ENCODE assay signal across 9 mouse cellular contexts in genomic region chr5:143254487-143255130, GRCm38 (mm10). TPM values are rescaled to one million over a fixed set of nuclear protein-coding genes. Genes with fewer than 3 reads are reported as not detected.
A peak's percentile ranks its signal among the peaks of the same experiment; 100 is the strongest.
DNase-seq lines count a peak whose midpoint lies in the region; ATAC-seq and TF ChIP-seq lines count a peak whose summit lies in the region.
"Had no signal": no experiment of that assay in that cellular context is flagged by ENCODE, and none has a peak within 500 bp of the region (broad histone marks: within the 10 kb centered on the region; RNA-seq: fewer than 3 reads in every experiment).

No protein-coding gene starts in this region.

- no peak for TF ChIP-seq CTCF in liver, postnatal 0 days (IDR thresholded peaks at IDR 0.05; ENCODE audit: low read depth)
- no peak for TF ChIP-seq CTCF in cerebellum, adult 2 months (IDR thresholded peaks at IDR 0.05; ENCODE audit: borderline replicate concordance, insufficient read depth, low read depth, low read length)

- H3K9me3 ChIP-seq in liver, embryonic 11.5 days (ENCODE audit: control insufficient read depth, low read length): no peaks in the 10 kb centered on the region
- H3K9me3 ChIP-seq in liver, postnatal 0 days (ENCODE audit: low read length): no peaks in the 10 kb centered on the region
- no peaks in the 10 kb centered on the region for H3K9me3 ChIP-seq in forebrain, embryonic 16.5 days (ENCODE audit: control insufficient read depth, low read length)

- ATAC-seq in liver, embryonic 11.5 days (replicated peaks; ENCODE audit: low FRiP score): no peak
- ATAC-seq in liver, postnatal 0 days: no peak; the same call in 1 of the 2 replicates
- ATAC-seq in forebrain, embryonic 16.5 days: no peak

- no peak for TF ChIP-seq EP300 in liver, postnatal 0 days (IDR thresholded peaks at IDR 0.05; ENCODE audit: low read depth)

- 5% methylated on average over 66 of the region's 66 CpGs for WGBS in liver, embryonic 11.5 days
- 11% methylated on average over 65 of the region's 66 CpGs for WGBS in liver, postnatal 0 days (ENCODE audit: insufficient replicate concordance)
- WGBS in cerebellum, adult 2 months: 35% methylated on average over 66 of the region's 66 CpGs
- 22% methylated on average over 66 of the region's 66 CpGs for WGBS in forebrain, embryonic 16.5 days

- H3K36me3 ChIP-seq in liver, embryonic 11.5 days (ENCODE audit: control insufficient read depth, insufficient read depth, low read length): no peaks in the 10 kb centered on the region
- 0 out of 2 replicates have a peak, but pooled peaks cover 2% of the 10 kb centered on the region for H3K36me3 ChIP-seq in liver, postnatal 0 days (replicated peaks; ENCODE audit: insufficient read depth, low read length)
- H3K36me3 ChIP-seq in forebrain, embryonic 16.5 days (ENCODE audit: control insufficient read depth, insufficient read depth): peaks cover 20% of the 10 kb centered on the region
- peaks cover 11% of the 10 kb centered on the region for H3K36me3 ChIP-seq in myocyte (ENCODE audit: control insufficient read depth, insufficient read depth)

- H3K4me3 ChIP-seq in liver, embryonic 11.5 days (ENCODE audit: low read depth, low read length): peak overlapping the region; percentile 41; the same call in 1 of the 2 replicates
- H3K4me3 ChIP-seq in liver, postnatal 0 days (ENCODE audit: low read depth, low read length): no peak overlapping the region
- peak overlapping the region; percentile 79 for H3K4me3 ChIP-seq in cerebellum, adult 2 months (replicated peaks; ENCODE audit: insufficient read depth, low read depth, low read length)
- no peak overlapping the region for H3K4me3 ChIP-seq in forebrain, embryonic 16.5 days (replicated peaks; ENCODE audit: low read length)
- no peak overlapping the region for H3K4me3 ChIP-seq in myocyte

- H3K27me3 ChIP-seq in liver, embryonic 11.5 days (replicated peaks; ENCODE audit: control insufficient read depth, insufficient read depth, low read length): peaks cover 78% of the 10 kb centered on the region
- H3K27me3 ChIP-seq in liver, postnatal 0 days (ENCODE audit: insufficient read depth, low read length): peaks cover 61% of the 10 kb centered on the region
- H3K27me3 ChIP-seq in cerebellum, adult 2 months (ENCODE audit: control insufficient read depth, insufficient read depth, low read length): no peaks in the 10 kb centered on the region
- H3K27me3 ChIP-seq in forebrain, embryonic 16.5 days (replicated peaks; ENCODE audit: control insufficient read depth, insufficient read depth, low read length): peaks cover 32% of the 10 kb centered on the region
- no peaks in the 10 kb centered on the region for H3K27me3 ChIP-seq in myocyte (ENCODE audit: control insufficient read depth, insufficient read depth, insufficient read length)

- H3K27ac ChIP-seq in liver, embryonic 11.5 days (ENCODE audit: low read depth, low read length): no peak overlapping the region
- no peak overlapping the region for H3K27ac ChIP-seq in liver, postnatal 0 days (ENCODE audit: low read depth)
- H3K27ac ChIP-seq in cerebellum, adult 2 months (ENCODE audit: insufficient read depth, low read length): peak overlapping the region; percentile 14; the same call in 1 of the 2 replicates
- H3K27ac ChIP-seq in forebrain, embryonic 16.5 days (ENCODE audit: low read length): no peak overlapping the region
- H3K27ac ChIP-seq: macrophage had no signal

- H3K4me2 ChIP-seq in liver, embryonic 11.5 days: peak overlapping the region; percentile 27; the same call in 1 of the 2 replicates
- no peak overlapping the region for H3K4me2 ChIP-seq in liver, postnatal 0 days (ENCODE audit: low read depth, low read length)
- peak overlapping the region; percentile 54 for H3K4me2 ChIP-seq in forebrain, embryonic 16.5 days (ENCODE audit: low read length)
- H3K4me2 ChIP-seq in myocyte (ENCODE audit: low read depth): no peak overlapping the region

- TF ChIP-seq POLR2A in cerebellum, adult 2 months (IDR thresholded peaks at IDR 0.05; ENCODE audit: borderline replicate concordance, insufficient read depth, low read length): no peak
- no peak for TF ChIP-seq POLR2A in myocyte (IDR thresholded peaks at IDR 0.05; ENCODE audit: insufficient read length, low read depth)

- peak; percentile 52 for DNase-seq in liver, embryonic 11.5 days (ENCODE audit: low spot score)
- no peak for DNase-seq in liver, postnatal 0 days
- peak; percentile 62 to 73 for DNase-seq in cerebellum, adult 2 months
- DNase-seq in spleen, adult 18-20 months: no peak
- no peak for DNase-seq in spleen, postnatal 14 days (ENCODE audit: low spot score in 2 of 2)
- DNase-seq in adrenal gland, postnatal 14 days: no peak

- H3ac ChIP-seq in myocyte (ENCODE audit: control insufficient read depth, insufficient read length): no peak overlapping the region

- H3K79me2 ChIP-seq in myocyte (ENCODE audit: control insufficient read depth, insufficient read depth): no peaks in the 10 kb centered on the region

- peaks cover 5% of the 10 kb centered on the region for H3K4me1 ChIP-seq in liver, embryonic 11.5 days (replicated peaks; ENCODE audit: control insufficient read depth, insufficient read depth, low read length)
- H3K4me1 ChIP-seq in liver, postnatal 0 days (ENCODE audit: insufficient read depth): peaks cover 8% of the 10 kb centered on the region
- H3K4me1 ChIP-seq in cerebellum, adult 2 months (ENCODE audit: control insufficient read depth, insufficient read depth, low read length): 0 out of 2 replicates have a peak, but pooled peaks cover 6% of the 10 kb centered on the region
- peaks cover 19% of the 10 kb centered on the region for H3K4me1 ChIP-seq in forebrain, embryonic 16.5 days (replicated peaks; ENCODE audit: control insufficient read depth, insufficient read depth, low read length)

- H3K9ac ChIP-seq in liver, embryonic 11.5 days (ENCODE audit: low read depth, low read length): no peak overlapping the region
- H3K9ac ChIP-seq in liver, postnatal 0 days (replicated peaks): no peak overlapping the region
- H3K9ac ChIP-seq in forebrain, embryonic 16.5 days (replicated peaks; ENCODE audit: low read depth, low read length): no peak overlapping the region; the same call in 1 of the 2 replicates

TF ChIP-seq in myocyte, 11 proteins besides CTCF, POLR2A, EP300 and RAD21:
- peak in 1 of 3 experiments; percentile 12 for TF ChIP-seq MYOG (IDR thresholded peaks at IDR 0.05; ENCODE audit: control insufficient read depth in 1 of 3, insufficient read depth in 1 of 3, insufficient read length in 2 of 3, low read depth in 2 of 3)
- TF ChIP-seq TCF12 (IDR thresholded peaks at IDR 0.05; ENCODE audit: insufficient read depth, poor library complexity, severe bottlenecking): no peak
- TF ChIP-seq POLR2AphosphoS2 (IDR thresholded peaks at IDR 0.05; ENCODE audit: insufficient read length, low read depth): peak; percentile 11

RNA-seq across cellular contexts. Expression of gene Zfp316, which starts 15.2 kb away (rescaled TPM):
- polyA plus RNA-seq in liver, embryonic 11.5 days (2014; fragmentation: Nextera tagmentation; extraction: Ambion mirVana): 0.75 TPM in 2 replicates
- polyA plus RNA-seq in liver, postnatal 0 days (2015; fragmentation: Nextera tagmentation; extraction: Ambion mirVana): 0.39 and 0.41 TPM in 2 replicates
- polyA plus RNA-seq in cerebellum, adult 2 months (2012; rRNA removed): 14.1 and 14.7 TPM in 2 replicates
- polyA plus RNA-seq in forebrain, embryonic 16.5 days (2015; fragmentation: Nextera tagmentation; extraction: Ambion mirVana): 8.9 and 9.5 TPM in 2 replicates
- polyA plus RNA-seq in myocyte (2012; fragmentation: generic; extraction: Trizol): 6.1 TPM
- total RNA-seq in adrenal gland, postnatal 14 days (2021): 6.9 and 7.6 TPM in 2 replicates

RNA-seq across cellular contexts. Expression of gene Zfp12, which starts 19.6 kb away (rescaled TPM):
- polyA plus RNA-seq in liver, embryonic 11.5 days (2014; fragmentation: Nextera tagmentation; extraction: Ambion mirVana): 10.7 and 11.2 TPM in 2 replicates
- 1.4 and 1.5 TPM in 2 replicates for polyA plus RNA-seq in liver, postnatal 0 days (2015; fragmentation: Nextera tagmentation; extraction: Ambion mirVana)
- 27.0 and 28.5 TPM in 2 replicates for polyA plus RNA-seq in cerebellum, adult 2 months (2012; rRNA removed)
- polyA plus RNA-seq in forebrain, embryonic 16.5 days (2015; fragmentation: Nextera tagmentation; extraction: Ambion mirVana): 30.0 and 31.5 TPM in 2 replicates
- polyA plus RNA-seq in myocyte (2012; fragmentation: generic; extraction: Trizol): 4.5 TPM
- total RNA-seq in adrenal gland, postnatal 14 days (2021): 19.7 and 22.0 TPM in 2 replicates

RNA-seq across cellular contexts. Expression of gene Spdye4a, which starts 27.9 kb away (rescaled TPM):
- polyA plus RNA-seq in liver, embryonic 11.5 days (2014; fragmentation: Nextera tagmentation; extraction: Ambion mirVana): not detected in 2 replicates
- not detected in 2 replicates for polyA plus RNA-seq in liver, postnatal 0 days (2015; fragmentation: Nextera tagmentation; extraction: Ambion mirVana)
- polyA plus RNA-seq in cerebellum, adult 2 months (2012; rRNA removed): not detected in 2 replicates
- polyA plus RNA-seq in forebrain, embryonic 16.5 days (2015; fragmentation: Nextera tagmentation; extraction: Ambion mirVana): not detected in 2 replicates
- polyA plus RNA-seq in myocyte (2012; fragmentation: generic; extraction: Trizol): not detected
- total RNA-seq in adrenal gland, postnatal 14 days (2021): not detected in 2 replicates
- polyA plus RNA-seq: macrophage had no signal

RNA-seq across cellular contexts. Expression of gene Zfp853, which starts 38.8 kb away (rescaled TPM):
- polyA plus RNA-seq in liver, embryonic 11.5 days (2014; fragmentation: Nextera tagmentation; extraction: Ambion mirVana): not detected in 2 replicates
- not detected in 2 replicates for polyA plus RNA-seq in liver, postnatal 0 days (2015; fragmentation: Nextera tagmentation; extraction: Ambion mirVana)
- polyA plus RNA-seq in cerebellum, adult 2 months (2012; rRNA removed): 2.0 TPM in 2 replicates
- polyA plus RNA-seq in forebrain, embryonic 16.5 days (2015; fragmentation: Nextera tagmentation; extraction: Ambion mirVana): 0.13 TPM in 1 of 2 replicates, not detected in the other
- polyA plus RNA-seq in myocyte (2012; fragmentation: generic; extraction: Trizol): 0.01 TPM
- total RNA-seq in adrenal gland, postnatal 14 days (2021): 0.41 and 0.83 TPM in 2 replicates
- polyA plus RNA-seq: macrophage had no signal

Comparison
In these comparisons a context has a peak if more than half of its experiments do, and no peak if none do; other contexts are left out.
1. DNase-seq: peak in liver, embryonic 11.5 days (single experiment) and cerebellum, adult 2 months (2 of 2); none in liver, postnatal 0 days (single experiment), spleen, adult 18-20 months (0 of 2), spleen, postnatal 14 days (0 of 2) and adrenal gland, postnatal 14 days (single experiment).
2. H3K4me2 ChIP-seq: peak in liver, embryonic 11.5 days (single experiment) and forebrain, embryonic 16.5 days (single experiment); none in liver, postnatal 0 days (single experiment) and myocyte (single experiment).
3. H3K4me3 ChIP-seq: peak in liver, embryonic 11.5 days (single experiment) and cerebellum, adult 2 months (single experiment); none in liver, postnatal 0 days (single experiment), forebrain, embryonic 16.5 days (single experiment) and myocyte (single experiment).